Mouse (Mus musculus): ENCODE data around the gene Gm49711.

DNA sequence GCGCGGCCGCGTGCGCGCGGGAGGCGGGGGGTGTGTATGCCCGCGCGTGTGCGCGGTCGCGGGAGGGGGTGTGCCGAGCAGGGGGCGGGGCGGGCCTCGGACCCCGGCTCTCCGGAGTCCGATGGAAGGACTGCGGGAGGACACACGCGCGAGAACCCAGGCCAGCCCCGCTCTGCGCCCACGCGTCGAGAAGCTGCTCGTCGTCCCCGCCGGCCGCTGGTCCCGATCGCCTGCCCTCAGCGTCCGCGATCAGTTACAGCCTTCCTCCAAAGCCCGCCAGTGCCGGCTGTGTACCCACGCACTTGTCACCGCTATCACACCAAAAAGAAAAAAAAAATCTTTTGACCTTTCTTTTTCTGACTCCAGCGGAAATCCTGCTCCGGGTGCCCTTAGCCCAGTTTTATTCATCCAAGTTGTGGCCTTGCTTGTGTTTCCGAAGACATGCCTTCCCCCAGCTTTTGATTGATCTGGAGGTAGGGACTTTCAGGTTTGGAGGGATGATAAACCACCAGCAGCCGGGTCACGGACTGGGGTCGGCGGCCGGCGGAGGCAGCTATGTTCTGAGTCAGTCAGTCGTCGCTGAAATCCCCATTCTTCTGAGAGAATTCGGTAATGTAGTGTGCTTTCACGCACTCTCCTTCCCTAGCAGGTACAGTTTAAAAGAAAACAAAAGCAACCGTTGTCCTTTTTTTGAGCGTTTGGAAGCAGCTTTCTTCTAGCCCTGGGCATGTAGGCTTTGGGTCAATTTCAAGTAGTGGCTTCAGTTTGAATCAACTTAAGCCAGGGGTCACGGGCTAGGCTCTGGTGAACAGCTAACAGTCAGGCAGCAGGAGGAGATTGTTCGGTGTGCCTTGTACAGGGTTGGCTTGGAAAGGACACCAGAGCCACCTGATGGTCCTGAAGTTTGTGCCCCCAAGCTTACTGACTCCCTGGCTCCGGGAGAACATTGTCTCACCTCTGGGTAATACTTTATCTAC lies 816 bp downstream of the Gm49711 start:
- TF ChIP-seq CTCF (IDR thresholded peaks at IDR 0.05; ENCODE audit: control insufficient read depth, insufficient read depth, insufficient replicate concordance, low read depth, low read length) (no peak), POLR2A (IDR thresholded peaks at IDR 0.05; ENCODE audit: control insufficient read depth, low read depth, low read length) (no peak)
